11 mouse cellular contexts compared by ENCODE assay signal in genomic region chr19:24142621-24143061, GRCm38 (mm10).
A peak's percentile ranks its signal among the peaks of the same experiment; 100 is the strongest.
DNase-seq lines count a peak whose midpoint lies in the region; ATAC-seq and TF ChIP-seq lines count a peak whose summit lies in the region.
"Had no signal": no experiment of that assay in that cellular context is flagged by ENCODE, and none has a peak within 500 bp of the region (broad histone marks: within the 10 kb centered on the region; RNA-seq: fewer than 3 reads in every experiment).

No protein-coding gene starts in this region.

- no peak overlapping the region for H3K9ac ChIP-seq in forebrain, postnatal 0 days
- H3K9ac ChIP-seq in neural tube, embryonic 14.5 days (replicated peaks; ENCODE audit: low read depth, low read length): no peak overlapping the region

- 20% methylated on average over 12 of the region's 12 CpGs for WGBS in forebrain, postnatal 0 days
- WGBS in neural tube, embryonic 14.5 days: 70% methylated on average over 12 of the region's 12 CpGs
- 91% methylated on average over 12 of the region's 12 CpGs for WGBS in kidney, adult 2 months

- H3K4me3 ChIP-seq in forebrain, postnatal 0 days (ENCODE audit: low read depth, low read length): peak overlapping the region; percentile 7; the same call in 1 of the 2 replicates
- no peak overlapping the region for H3K4me3 ChIP-seq in neural tube, embryonic 14.5 days (ENCODE audit: low read depth, low read length)
- no peak overlapping the region for H3K4me3 ChIP-seq in kidney, adult 2 months (ENCODE audit: insufficient read depth, low read depth, low read length)

- 0 out of 2 replicates have a peak, but pooled peaks cover 1% of the 10 kb centered on the region for H3K36me3 ChIP-seq in forebrain, postnatal 0 days (ENCODE audit: insufficient read depth)
- no peaks in the 10 kb centered on the region for H3K36me3 ChIP-seq in neural tube, embryonic 14.5 days (ENCODE audit: control insufficient read depth, insufficient read depth, low read length)
- H3K36me3 ChIP-seq in kidney, adult 2 months (ENCODE audit: control insufficient read depth, insufficient read depth, low read length): no peaks in the 10 kb centered on the region
- H3K36me3 ChIP-seq: G1E had no signal

- peak; percentile 18 to 28 for DNase-seq in cerebellum, postnatal 10 days
- peak; percentile 61 for DNase-seq in forebrain, postnatal 0 days
- peak; percentile 64 to 69 for DNase-seq in layer of hippocampus, postnatal 36 days
- DNase-seq in adrenal gland, postnatal 36 days: no peak
- no peak for DNase-seq in kidney, adult 2 months
- DNase-seq in adrenal gland, postnatal 10 days: no peak
- DNase-seq in ovary, postnatal 14 days (ENCODE audit: low spot score): no peak

- ATAC-seq in forebrain, postnatal 0 days: peak; percentile 85
- ATAC-seq in neural tube, embryonic 14.5 days (ENCODE audit: low read depth): peak; percentile 79; the same call in 1 of the 2 replicates
- ATAC-seq: lung, postnatal 0 days had no signal

- H3K4me1 ChIP-seq in forebrain, postnatal 0 days (ENCODE audit: insufficient read depth): 0 out of 2 replicates have a peak, but pooled peaks cover 5% of the 10 kb centered on the region
- no peaks in the 10 kb centered on the region for H3K4me1 ChIP-seq in neural tube, embryonic 14.5 days (ENCODE audit: control insufficient read depth, insufficient read depth, low read length)
- H3K4me1 ChIP-seq in kidney, adult 2 months (ENCODE audit: control insufficient read depth, insufficient read depth, low read length): no peaks in the 10 kb centered on the region

- H3K27ac ChIP-seq in forebrain, postnatal 0 days (ENCODE audit: low read depth, low read length): peak overlapping the region; percentile 54
- H3K27ac ChIP-seq in neural tube, embryonic 14.5 days (ENCODE audit: low read depth, low read length): peak overlapping the region; percentile 35
- H3K27ac ChIP-seq in kidney, adult 2 months (ENCODE audit: insufficient read depth, low read depth, low read length): no peak overlapping the region
- H3K27ac ChIP-seq: kidney, postnatal 0 days had no signal

- H3K9me3 ChIP-seq in forebrain, postnatal 0 days (ENCODE audit: low read length): no peaks in the 10 kb centered on the region
- no peaks in the 10 kb centered on the region for H3K9me3 ChIP-seq in neural tube, embryonic 14.5 days (ENCODE audit: control insufficient read depth, low read length)
- H3K9me3 ChIP-seq: G1E had no signal

- TF ChIP-seq CTCF in forebrain, postnatal 0 days (IDR thresholded peaks at IDR 0.05; ENCODE audit: low read depth): no peak
- no peak for TF ChIP-seq CTCF in kidney, adult 2 months (conservative IDR thresholded peaks at IDR 0.05; ENCODE audit: insufficient read depth, insufficient read length, low read depth, low read length)

- peak overlapping the region; percentile 38 for H3K4me2 ChIP-seq in forebrain, postnatal 0 days (ENCODE audit: low read depth)
- H3K4me2 ChIP-seq in neural tube, embryonic 14.5 days (ENCODE audit: low read depth, low read length): no peak overlapping the region

- H3K27me3 ChIP-seq in forebrain, postnatal 0 days (ENCODE audit: insufficient read depth, low read length): no peaks in the 10 kb centered on the region
- no peaks in the 10 kb centered on the region for H3K27me3 ChIP-seq in neural tube, embryonic 14.5 days (ENCODE audit: control insufficient read depth, insufficient read depth, low read length)
- no peaks in the 10 kb centered on the region for H3K27me3 ChIP-seq in kidney, adult 2 months (replicated peaks; ENCODE audit: control insufficient read depth, insufficient read depth, low read length)

- TF ChIP-seq POLR2A in kidney, adult 2 months (IDR thresholded peaks at IDR 0.05; ENCODE audit: low read depth, low read length): no peak

Comparison
In these comparisons a context has a peak if more than half of its experiments do, and no peak if none do; other contexts are left out.
1. DNase-seq: peak in cerebellum, postnatal 10 days (2 of 2), forebrain, postnatal 0 days (single experiment) and layer of hippocampus, postnatal 36 days (2 of 2); none in adrenal gland, postnatal 36 days (0 of 2), kidney, adult 2 months (single experiment), adrenal gland, postnatal 10 days (single experiment) and ovary, postnatal 14 days (single experiment).